Mouse (Mus musculus): ENCODE measurements around the gene Smchd1.
A peak's percentile ranks its signal among the peaks of the same experiment; 100 is the strongest.

The Smchd1 gene

GRCm38 (mm10) chr17:71310486-71311339, 164.4 kb downstream of the Smchd1 start:
- DNase-seq (ENCODE audit: low spot score), result peak; percentile 57

GRCm38 (mm10) chr17:71309711-71310485, 165.2 kb downstream of the Smchd1 start:
- peak; percentile 64 for DNase-seq (ENCODE audit: low spot score)

GRCm38 (mm10) chr17:71309141-71309540, 166.0 kb downstream of the Smchd1 start:
- DNase-seq (ENCODE audit: low spot score), result peak; percentile 71

- DNase-seq (ENCODE audit: low spot score), result no peak
Observed at GRCm38 (mm10) chr17:71308296-71308695, 166.8 kb downstream of the Smchd1 start.

- no peak for DNase-seq (ENCODE audit: low spot score)
Observed at GRCm38 (mm10) chr17:71307251-71307790, 167.8 kb downstream of the Smchd1 start.

- DNase-seq (ENCODE audit: low spot score), result no peak
Observed at GRCm38 (mm10) chr17:71306716-71307115, 168.4 kb downstream of the Smchd1 start.

- DNase-seq (ENCODE audit: low spot score), result no peak
Observed at GRCm38 (mm10) chr17:71306091-71306490, 169.1 kb downstream of the Smchd1 start.

- DNase-seq (ENCODE audit: low spot score), result no peak
Observed at GRCm38 (mm10) chr17:71303444-71303843, 171.7 kb downstream of the Smchd1 start.

- DNase-seq (ENCODE audit: low spot score), result no peak
Observed at GRCm38 (mm10) chr17:71301413-71301812, 173.7 kb downstream of the Smchd1 start.

- DNase-seq (ENCODE audit: low spot score), result no peak
Observed at GRCm38 (mm10) chr17:71300338-71300737, 174.8 kb downstream of the Smchd1 start.

GRCm38 (mm10) chr17:71299879-71300278, 175.3 kb downstream of the Smchd1 start:
- DNase-seq (ENCODE audit: low spot score), result no peak

GRCm38 (mm10) chr17:71294570-71294969, 180.6 kb downstream of the Smchd1 start:
- no peak for DNase-seq (ENCODE audit: low spot score)

Measured in embryo, embryonic 10 days (tissue).